Comparison of ENCODE assay signal across 15 mouse cellular contexts in the genomic region with DNA sequence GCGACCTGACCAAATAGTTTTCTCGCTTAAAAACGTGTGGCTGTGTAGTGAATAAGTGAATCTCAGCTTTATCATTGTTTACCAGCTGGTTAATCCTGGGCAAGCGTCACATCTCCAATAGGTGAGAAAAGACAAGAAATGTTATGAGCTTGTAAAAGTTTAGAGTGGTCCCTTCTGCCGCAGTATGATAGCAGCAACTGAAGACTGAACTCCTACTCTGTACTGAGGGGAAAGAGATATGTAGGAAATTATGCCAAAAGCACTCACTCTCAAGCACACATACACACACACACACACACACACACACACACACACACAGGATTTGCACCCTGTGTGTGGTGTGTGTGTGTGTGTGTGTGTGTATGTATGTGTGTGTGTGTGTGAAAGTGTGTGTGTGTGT.
"Had no signal": no experiment of that assay in that cellular context is flagged by ENCODE, and none has a peak within 500 bp of the region (broad histone marks: within the 10 kb centered on the region; RNA-seq: fewer than 3 reads in every experiment).

No protein-coding gene starts in this region.

- H3K27ac ChIP-seq: neural tube, embryonic 15.5 days; stomach, embryonic 15.5 days; stomach, postnatal 0 days had no signal

- H3K36me3 ChIP-seq: neural tube, embryonic 15.5 days; stomach, embryonic 15.5 days had no signal

- H3K4me1 ChIP-seq: neural tube, embryonic 15.5 days; stomach, embryonic 15.5 days had no signal

- H3K9ac ChIP-seq: neural tube, embryonic 15.5 days; stomach, embryonic 15.5 days had no signal

- H3K27me3 ChIP-seq: neural tube, embryonic 15.5 days; stomach, embryonic 15.5 days had no signal

- H3K4me2 ChIP-seq: neural tube, embryonic 15.5 days; stomach, embryonic 15.5 days had no signal

- DNase-seq: retina, postnatal 1 day; right cerebral cortex, adult 18-20 months; right cerebral cortex, postnatal 14 days; right cerebral cortex, postnatal 25 days; right cerebral cortex, postnatal 4 days; spleen, adult 18-20 months; thymus, adult 18-20 months; thymus, adult 2 months; thymus, postnatal 14 days; thymus, postnatal 25 days; thymus, postnatal 36 days; thymus, postnatal 4 days had no signal

- H3K9me3 ChIP-seq: neural tube, embryonic 15.5 days; stomach, embryonic 15.5 days had no signal

- H3K4me3 ChIP-seq: neural tube, embryonic 15.5 days; stomach, embryonic 15.5 days had no signal
